Mouse (Mus musculus): Measurements from ENCODE around the gene Arhgef6. TPM values are rescaled to one million over a fixed set of nuclear protein-coding genes. Genes with fewer than 3 reads are reported as not detected.

Gene Arhgef6
- total and polyA plus RNA-seq, 3 experiments: 1.1 to 3.3 TPM; not detected in 1

GRCm38 (mm10) chrX:57288458-57288857 lies 50.1 kb downstream of the Arhgef6 start:
- no peaks in the 10 kb centered on the region for H3K4me1 ChIP-seq (ENCODE audit: control insufficient read depth in 1 of 2, insufficient read depth in 2 of 2, low read length in 2 of 2)
- H3K4me3 ChIP-seq (ENCODE audit: control insufficient read depth in 1 of 2, insufficient read depth in 1 of 2, low read depth in 2 of 2, low read length in 2 of 2): no peak overlapping the region
- H3K27ac ChIP-seq (ENCODE audit: control insufficient read depth, low read depth, low read length): no peak overlapping the region
- H3K9me3 ChIP-seq (replicated peaks; ENCODE audit: insufficient read depth, low read length): no peaks in the 10 kb centered on the region
- no peaks in the 10 kb centered on the region for H3K27me3 ChIP-seq (ENCODE audit: control insufficient read depth in 1 of 2, insufficient read depth in 2 of 2, low read length in 2 of 2)
- H3K79me2 ChIP-seq (ENCODE audit: control insufficient read depth, insufficient read depth, low read length, poor library complexity): no peaks in the 10 kb centered on the region
- H3K36me3 ChIP-seq (ENCODE audit: control insufficient read depth in 1 of 2, insufficient read depth in 2 of 2, low read length in 2 of 2): no peaks in the 10 kb centered on the region
- H3K9ac ChIP-seq (ENCODE audit: control insufficient read depth, low read depth, low read length, poor library complexity, severe bottlenecking): no peak overlapping the region
- no peak for DNase-seq (ENCODE audit: low read depth, low spot score)
- no peak for TF ChIP-seq MYB (IDR thresholded peaks at IDR 0.05; ENCODE audit: low read depth, low read length)
- no peak for TF ChIP-seq POLR2AphosphoS5 (IDR thresholded peaks at IDR 0.05; ENCODE audit: borderline replicate concordance, low read depth, low read length)
- no peak for TF ChIP-seq MEF2A (IDR thresholded peaks at IDR 0.05; ENCODE audit: extremely low read depth, insufficient replicate concordance, low read depth, low read length, poor library complexity, severe bottlenecking)
- TF ChIP-seq POLR2AphosphoS2 (IDR thresholded peaks at IDR 0.05; ENCODE audit: low read length): no peak
- no peak for TF ChIP-seq JUND (IDR thresholded peaks at IDR 0.05; ENCODE audit: low read depth, low read length)
- TF ChIP-seq TCF12 (IDR thresholded peaks at IDR 0.05; ENCODE audit: low read depth, low read length): no peak
- TF ChIP-seq SIN3A (IDR thresholded peaks at IDR 0.05; ENCODE audit: low read length): no peak
- no peak for TF ChIP-seq USF2 (IDR thresholded peaks at IDR 0.05; ENCODE audit: borderline replicate concordance in 1 of 2, insufficient read depth in 1 of 2, low read depth in 1 of 2, low read length in 2 of 2)
- TF ChIP-seq MYC (IDR thresholded peaks at IDR 0.05; ENCODE audit: low read depth, low read length): no peak
- no peak for TF ChIP-seq CHD2 (IDR thresholded peaks at IDR 0.05; ENCODE audit: low read length)
- no peak for TF ChIP-seq MAX (IDR thresholded peaks at IDR 0.05; ENCODE audit: low read length)
- no peak for TF ChIP-seq MXI1 (IDR thresholded peaks at IDR 0.05; ENCODE audit: low read depth, low read length)
- no peak for TF ChIP-seq ZMIZ1 (IDR thresholded peaks at IDR 0.05; ENCODE audit: low read depth, low read length)
- no peak for TF ChIP-seq TAL1 (IDR thresholded peaks at IDR 0.05; ENCODE audit: low read length)
- TF ChIP-seq GABPA (IDR thresholded peaks at IDR 0.05; ENCODE audit: low read depth, low read length): no peak
- TF ChIP-seq SMC3 (IDR thresholded peaks at IDR 0.05; ENCODE audit: low read depth, low read length): no peak
- no peak for TF ChIP-seq KAT2A (conservative IDR thresholded peaks at IDR 0.05; ENCODE audit: low read depth, low read length)
- no peak for TF ChIP-seq EP300 (IDR thresholded peaks at IDR 0.05; ENCODE audit: low read depth in 1 of 2, low read length in 2 of 2)
- no peak for TF ChIP-seq GATA1 (IDR thresholded peaks at IDR 0.05; ENCODE audit: low read depth, low read length)
- no peak for TF ChIP-seq RAD21 (IDR thresholded peaks at IDR 0.05; ENCODE audit: low read depth, low read length)

- Histone ChIP-seq H3K9me3 (replicated peaks; ENCODE audit: insufficient read depth, low read length) (no peaks in the 10 kb centered on the region), H3K4me1 (ENCODE audit: control insufficient read depth in 1 of 2, insufficient read depth in 2 of 2, low read length in 2 of 2) (no peaks in the 10 kb centered on the region), H3K27me3 (ENCODE audit: control insufficient read depth in 1 of 2, insufficient read depth in 2 of 2, low read length in 2 of 2) (no peaks in the 10 kb centered on the region), H3K79me2 (ENCODE audit: control insufficient read depth, insufficient read depth, low read length, poor library complexity) (no peaks in the 10 kb centered on the region), H3K4me3 (ENCODE audit: control insufficient read depth in 1 of 2, insufficient read depth in 1 of 2, low read depth in 2 of 2, low read length in 2 of 2) (no peak overlapping the region), H3K9ac (ENCODE audit: control insufficient read depth, low read depth, low read length, poor library complexity, severe bottlenecking) (no peak overlapping the region), H3K36me3 (ENCODE audit: control insufficient read depth in 1 of 2, insufficient read depth in 2 of 2, low read length in 2 of 2) (no peaks in the 10 kb centered on the region), H3K27ac (ENCODE audit: control insufficient read depth, low read depth, low read length) (no peak overlapping the region)
- TF ChIP-seq CTCF (IDR thresholded peaks at IDR 0.05 in 2 of 3, conservative IDR thresholded peaks at IDR 0.05 in 1 of 3; ENCODE audit: control insufficient read depth in 1 of 3, insufficient read depth in 1 of 3, low read depth in 2 of 3, low read length in 3 of 3, poor library complexity in 1 of 3, severe bottlenecking in 1 of 3): no peak
- TF ChIP-seq RAD21 (IDR thresholded peaks at IDR 0.05; ENCODE audit: low read depth, low read length): no peak
- no peak for TF ChIP-seq NELFE (IDR thresholded peaks at IDR 0.05; ENCODE audit: low read depth, low read length)
- no peak for TF ChIP-seq CHD2 (IDR thresholded peaks at IDR 0.05; ENCODE audit: low read length)
- TF ChIP-seq MYB (IDR thresholded peaks at IDR 0.05; ENCODE audit: low read depth, low read length): no peak
- no peak for TF ChIP-seq MAFK (IDR thresholded peaks at IDR 0.05; ENCODE audit: borderline replicate concordance, low read depth, low read length)
- no peak for TF ChIP-seq ETS1 (IDR thresholded peaks at IDR 0.05; ENCODE audit: low read depth, low read length)
- no peak for DNase-seq (ENCODE audit: low read depth, low spot score)
Measured at GRCm38 (mm10) chrX:57286281-57286680, 52.2 kb downstream of the Arhgef6 start.

All from MEL (cell line).